8 mouse cellular contexts compared by ENCODE assay signal in genomic region chr10:60279290-60279940, GRCm38 (mm10). TPM values are rescaled to one million over a fixed set of nuclear protein-coding genes. Genes with fewer than 3 reads are reported as not detected.
DNase-seq lines count a peak whose midpoint lies in the region; ATAC-seq and TF ChIP-seq lines count a peak whose summit lies in the region.

No protein-coding gene starts in this region.

- DNase-seq in cerebellum, adult 18-20 months, result peak; percentile 28 to 35
- no peak for DNase-seq in cerebellum, postnatal 4 days (ENCODE audit: low spot score in 2 of 2)
- no peak for DNase-seq in lung, postnatal 0 days (ENCODE audit: low spot score)
- DNase-seq in lung, postnatal 4 days, result no peak
- no peak for DNase-seq in right cerebral cortex, adult 2 months (ENCODE audit: low spot score in 2 of 2)

- H3K4me1 ChIP-seq in lung, postnatal 0 days (ENCODE audit: insufficient read depth, low read depth, low read length), result peaks cover 7% of the 10 kb centered on the region; the same call in 1 of the 2 replicates
- peaks cover 50% of the 10 kb centered on the region for H3K4me1 ChIP-seq in limb, embryonic 13.5 days
- peaks cover 45% of the 10 kb centered on the region for H3K4me1 ChIP-seq in stomach, embryonic 15.5 days

- H3K27me3 ChIP-seq in lung, postnatal 0 days (replicated peaks; ENCODE audit: insufficient read depth, low read length), result no peaks in the 10 kb centered on the region
- H3K27me3 ChIP-seq in limb, embryonic 13.5 days, result no peaks in the 10 kb centered on the region
- H3K27me3 ChIP-seq in stomach, embryonic 15.5 days (replicated peaks), result no peaks in the 10 kb centered on the region

- H3K9me3 ChIP-seq in lung, postnatal 0 days (ENCODE audit: low read length), result no peaks in the 10 kb centered on the region
- H3K9me3 ChIP-seq in limb, embryonic 13.5 days, result no peaks in the 10 kb centered on the region
- H3K9me3 ChIP-seq in stomach, embryonic 15.5 days, result no peaks in the 10 kb centered on the region

- H3K4me2 ChIP-seq in lung, postnatal 0 days (replicated peaks; ENCODE audit: low read depth, low read length), result peak overlapping the region; percentile 93; the same call in 1 of the 2 replicates
- H3K4me2 ChIP-seq in limb, embryonic 13.5 days (replicated peaks), result peak overlapping the region; percentile 95
- peak overlapping the region; percentile 86 for H3K4me2 ChIP-seq in stomach, embryonic 15.5 days

- H3K9ac ChIP-seq in lung, postnatal 0 days (replicated peaks; ENCODE audit: low read depth), result no peak overlapping the region
- H3K9ac ChIP-seq in limb, embryonic 13.5 days, result 0 out of 2 replicates have a peak overlapping the region, but pooled peaks have one; percentile 45
- H3K9ac ChIP-seq in stomach, embryonic 15.5 days, result no peak overlapping the region

- no peaks in the 10 kb centered on the region for H3K36me3 ChIP-seq in lung, postnatal 0 days (ENCODE audit: insufficient read depth, low read length)
- H3K36me3 ChIP-seq in limb, embryonic 13.5 days, result peaks cover 3% of the 10 kb centered on the region; the same call in 1 of the 2 replicates
- H3K36me3 ChIP-seq in stomach, embryonic 15.5 days, result no peaks in the 10 kb centered on the region

- no peak for TF ChIP-seq EP300 in lung, postnatal 0 days (IDR thresholded peaks at IDR 0.05)

- H3K27ac ChIP-seq in lung, postnatal 0 days (ENCODE audit: low read length), result no peak overlapping the region
- peak overlapping the region; percentile 39; the same call in 1 of the 2 replicates for H3K27ac ChIP-seq in limb, embryonic 13.5 days
- peak overlapping the region; percentile 33; the same call in 1 of the 2 replicates for H3K27ac ChIP-seq in stomach, embryonic 15.5 days

- ATAC-seq in lung, postnatal 0 days, result no peak
- no peak for ATAC-seq in limb, embryonic 13.5 days (ENCODE audit: low FRiP score, low read depth)
- ATAC-seq in stomach, embryonic 15.5 days (ENCODE audit: insufficient read depth, low FRiP score, low read depth), result no peak
- ATAC-seq in activated CD4-positive, CD25-positive, alpha-beta regulatory T cell, adult 4 months, result no peak

- WGBS in lung, postnatal 0 days, result 80% methylated on average over 8 of the region's 8 CpGs
- 74% methylated on average over 8 of the region's 8 CpGs for WGBS in limb, embryonic 13.5 days
- WGBS in stomach, embryonic 15.5 days, result 67% methylated on average over 8 of the region's 8 CpGs

- no peak for TF ChIP-seq CTCF in lung, postnatal 0 days (IDR thresholded peaks at IDR 0.05)

- no peak overlapping the region for H3K4me3 ChIP-seq in lung, postnatal 0 days (ENCODE audit: low read depth, low read length)
- H3K4me3 ChIP-seq in limb, embryonic 13.5 days, result peak overlapping the region; percentile 77; the same call in 1 of the 2 replicates
- H3K4me3 ChIP-seq in stomach, embryonic 15.5 days (replicated peaks), result peak overlapping the region; percentile 7; the same call in 1 of the 2 replicates

RNA-seq across cellular contexts. Expression of gene Psap, which starts 2.0 kb away (rescaled TPM):
- 120 and 128 TPM in 2 replicates for polyA plus RNA-seq in lung, postnatal 0 days (2015; fragmentation: Nextera tagmentation; extraction: Ambion mirVana)
- polyA plus RNA-seq in limb, embryonic 13.5 days (2015; fragmentation: Nextera tagmentation; extraction: Ambion mirVana), result 103 and 104 TPM in 2 replicates
- polyA plus RNA-seq in stomach, embryonic 15.5 days (2015; fragmentation: Nextera tagmentation; extraction: Ambion mirVana), result 142 and 155 TPM in 2 replicates
- 100 to 1,000 TPM in 1 of 2 experiments, 10 to 100 TPM in 1; 95.5 to 199 TPM for polyA plus RNA-seq in activated CD4-positive, CD25-positive, alpha-beta regulatory T cell, adult 4 months (2017; shearing (Covaris generic))

Comparison
In these comparisons a context has a peak if more than half of its experiments do, and no peak if none do; other contexts are left out.
1. DNase-seq: peak in cerebellum, adult 18-20 months (2 of 2); none in cerebellum, postnatal 4 days (0 of 2), lung, postnatal 0 days (single experiment), lung, postnatal 4 days (0 of 2) and right cerebral cortex, adult 2 months (0 of 2).
2. Peak in every context shown above with its lines, with median percentiles within 50 percentile points of each other: H3K4me2 ChIP-seq.